Mouse (Mus musculus) lung, postnatal 0 days (tissue): ENCODE data around the gene Cpd.
A peak's percentile ranks its signal among the peaks of the same experiment; 100 is the strongest.

Experiments used
- CTCF ChIP-seq: IDR thresholded peaks from 2 replicates; pipeline ENCODE4 v1.5.1; 2016; ENCODE audit warnings: antibody characterized with exemption, mild to moderate bottlenecking
- EP300 ChIP-seq: IDR thresholded peaks from 2 replicates; pipeline ENCODE4 v1.6.1; 2016; ENCODE audit warnings: antibody characterized with exemption, mild to moderate bottlenecking, control low read depth

DNA sequence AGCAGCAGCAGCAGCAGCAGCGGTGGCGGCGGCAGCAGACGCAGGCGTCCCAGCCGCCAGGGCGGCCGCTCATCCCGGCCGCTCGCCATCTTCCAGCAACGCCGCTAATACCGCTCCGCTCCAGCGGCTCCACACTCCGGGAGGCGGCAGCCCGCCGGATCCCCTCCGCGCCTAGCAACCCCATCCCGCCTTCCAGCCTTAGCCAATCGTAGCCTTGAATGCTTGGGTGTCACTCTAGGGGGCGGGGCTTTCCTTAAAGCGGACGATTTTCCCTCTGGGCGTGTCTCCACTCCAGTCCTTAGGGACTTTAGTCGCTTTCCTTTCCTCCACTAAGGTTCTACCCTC is at the start of gene Cpd:
- TF ChIP-seq CTCF (peak; percentile 30), EP300 (no peak)
